Mouse (Mus musculus): Measurements from ENCODE around the gene Prss48.

DNA sequence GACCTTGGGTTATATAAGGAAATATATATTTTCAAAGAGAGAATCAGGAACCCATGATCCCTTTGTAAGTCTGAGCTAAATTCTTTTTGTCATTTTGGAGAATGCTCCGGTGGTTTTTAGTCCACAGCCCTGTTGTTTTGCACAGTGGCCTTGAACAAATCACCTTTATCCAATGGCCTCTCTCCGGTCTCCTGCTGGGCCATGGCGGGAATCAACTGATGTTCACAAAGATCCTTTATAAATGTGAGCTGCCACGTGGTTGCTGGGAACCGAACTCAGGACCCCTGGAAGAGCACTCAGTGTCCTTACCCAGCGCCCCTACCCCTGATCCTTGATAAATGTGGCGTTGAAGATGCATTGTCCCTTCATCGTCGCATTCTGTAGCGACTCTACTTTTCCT lies 2.5 kb upstream of the Prss48 start:
- TF ChIP-seq EP300 (IDR thresholded peaks at IDR 0.05; ENCODE audit: low read length): no peak
- TF ChIP-seq CTCF (conservative IDR thresholded peaks at IDR 0.05 in 1 of 2, IDR thresholded peaks at IDR 0.05 in 1 of 2; ENCODE audit: low read depth in 2 of 2, low read length in 2 of 2): no peak
- TF ChIP-seq USF1 (IDR thresholded peaks at IDR 0.05; ENCODE audit: low read depth, low read length): no peak
- no peak for TF ChIP-seq MYC (IDR thresholded peaks at IDR 0.05; ENCODE audit: low read depth, low read length)
- TF ChIP-seq POLR2A (IDR thresholded peaks at IDR 0.05; ENCODE audit: low read depth, low read length): no peak
- no peak for TF ChIP-seq RCOR1 (conservative IDR thresholded peaks at IDR 0.05; ENCODE audit: low read depth, low read length)
- no peak for TF ChIP-seq ZNF384 (IDR thresholded peaks at IDR 0.05; ENCODE audit: low read depth, low read length)
- TF ChIP-seq ZKSCAN1 (IDR thresholded peaks at IDR 0.05; ENCODE audit: borderline replicate concordance, low read depth, low read length): no peak
- TF ChIP-seq GABPA (IDR thresholded peaks at IDR 0.05; ENCODE audit: insufficient replicate concordance, low read depth, low read length): no peak
- no peak for TF ChIP-seq HCFC1 (IDR thresholded peaks at IDR 0.05; ENCODE audit: low read depth, low read length)
- TF ChIP-seq TCF12 (IDR thresholded peaks at IDR 0.05; ENCODE audit: low read depth, low read length): no peak
- TF ChIP-seq TBP (conservative IDR thresholded peaks at IDR 0.05; ENCODE audit: low read depth, low read length): no peak
